Mouse (Mus musculus): ENCODE results near the gene Snx29. TPM values are rescaled to one million over a fixed set of nuclear protein-coding genes. Genes with fewer than 3 reads are reported as not detected.

The Snx29 gene
- polyA plus RNA-seq, 1 experiment from 2014 or later = 10.0 TPM

GRCm38 (mm10) chr16:11636902-11637301 is 314.2 kb downstream of the Snx29 start:
- DNase-seq (ENCODE audit: low spot score, missing footprints) (no peak), ATAC-seq (ENCODE audit: low FRiP score) (peak; percentile 50; the same call in 1 of the 2 replicates)
- Histone ChIP-seq H3K27ac (ENCODE audit: low read depth, low read length) (no peak overlapping the region), H3K4me1 (ENCODE audit: control insufficient read depth, insufficient read depth, low read length) (peaks cover 9% of the 10 kb centered on the region), H3K27me3 (ENCODE audit: control insufficient read depth, insufficient read depth, low read length) (no peaks in the 10 kb centered on the region), H3K9me3 (ENCODE audit: control insufficient read depth, low read length) (no peaks in the 10 kb centered on the region), H3K4me3 (ENCODE audit: low read depth, low read length) (no peak overlapping the region), H3K36me3 (ENCODE audit: control insufficient read depth, insufficient read depth, low read length) (no peaks in the 10 kb centered on the region), H3K4me2 (no peak overlapping the region), H3K9ac (ENCODE audit: low read length) (peak overlapping the region; percentile 34; the same call in 1 of the 2 replicates)
- 2% methylated on average over 3 of the region's 3 CpGs for WGBS

DNA sequence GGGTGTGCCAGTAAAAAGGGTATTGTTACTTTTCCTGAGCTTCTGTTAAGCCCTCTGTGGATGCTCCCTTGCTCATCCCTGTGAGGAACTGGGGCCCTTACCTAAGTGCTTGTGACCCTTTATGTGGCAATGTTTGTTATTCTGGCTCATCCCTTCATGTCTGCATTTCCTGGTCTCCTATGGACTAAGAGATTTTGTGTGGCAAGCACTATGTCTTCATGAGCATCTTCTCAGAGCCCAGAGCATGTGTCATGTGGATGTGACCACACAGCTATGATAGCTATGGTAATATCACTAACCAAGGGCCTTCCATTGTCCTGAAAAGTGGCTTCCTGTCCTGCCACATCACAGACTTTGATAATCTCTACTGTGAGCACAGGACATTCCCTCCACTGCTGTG is 315.1 kb downstream of the Snx29 start:
- Histone ChIP-seq H3K4me2 (no peak overlapping the region), H3K9ac (ENCODE audit: low read length) (no peak overlapping the region), H3K27ac (ENCODE audit: low read depth, low read length) (no peak overlapping the region), H3K9me3 (ENCODE audit: control insufficient read depth, low read length) (no peaks in the 10 kb centered on the region), H3K4me3 (ENCODE audit: low read depth, low read length) (no peak overlapping the region), H3K36me3 (ENCODE audit: control insufficient read depth, insufficient read depth, low read length) (no peaks in the 10 kb centered on the region), H3K4me1 (ENCODE audit: control insufficient read depth, insufficient read depth, low read length) (peaks cover 9% of the 10 kb centered on the region), H3K27me3 (ENCODE audit: control insufficient read depth, insufficient read depth, low read length) (no peaks in the 10 kb centered on the region)
- DNase-seq (ENCODE audit: low spot score, missing footprints) (peak; percentile 39), ATAC-seq (ENCODE audit: low FRiP score) (no peak)

GRCm38 (mm10) chr16:11638739-11639138 is 316.0 kb downstream of the Snx29 start:
- no peak overlapping the region for H3K4me3 ChIP-seq (ENCODE audit: low read depth, low read length)

GRCm38 (mm10) chr16:11639936-11640335 is 317.2 kb downstream of the Snx29 start:
- 94% methylated on average over 8 of the region's 8 CpGs for WGBS
- H3K9ac ChIP-seq (ENCODE audit: low read length) = no peak overlapping the region
- no peak overlapping the region for H3K4me3 ChIP-seq (ENCODE audit: low read depth, low read length)
- peaks cover 9% of the 10 kb centered on the region for H3K4me1 ChIP-seq (ENCODE audit: control insufficient read depth, insufficient read depth, low read length)
- ATAC-seq (ENCODE audit: low FRiP score) (no peak), DNase-seq (ENCODE audit: low spot score, missing footprints) (no peak)
- no peaks in the 10 kb centered on the region for H3K36me3 ChIP-seq (ENCODE audit: control insufficient read depth, insufficient read depth, low read length)
- no peaks in the 10 kb centered on the region for H3K27me3 ChIP-seq (ENCODE audit: control insufficient read depth, insufficient read depth, low read length)
- H3K27ac ChIP-seq (ENCODE audit: low read depth, low read length) = no peak overlapping the region
- H3K9me3 ChIP-seq (ENCODE audit: control insufficient read depth, low read length) = no peaks in the 10 kb centered on the region
- no peak overlapping the region for H3K4me2 ChIP-seq

More at GRCm38 (mm10) chr16:11638739-11639138, 316.0 kb downstream of the Snx29 start:
- Histone ChIP-seq H3K4me2 (no peak overlapping the region), H3K9me3 (ENCODE audit: control insufficient read depth, low read length) (no peaks in the 10 kb centered on the region), H3K4me1 (ENCODE audit: control insufficient read depth, insufficient read depth, low read length) (peaks cover 9% of the 10 kb centered on the region), H3K27me3 (ENCODE audit: control insufficient read depth, insufficient read depth, low read length) (no peaks in the 10 kb centered on the region), H3K27ac (ENCODE audit: low read depth, low read length) (no peak overlapping the region), H3K9ac (ENCODE audit: low read length) (no peak overlapping the region), H3K36me3 (ENCODE audit: control insufficient read depth, insufficient read depth, low read length) (no peaks in the 10 kb centered on the region)
- WGBS = 92% methylated on average over 1 of the region's 1 CpGs
- DNase-seq (ENCODE audit: low spot score, missing footprints) (peak; percentile 65), ATAC-seq (ENCODE audit: low FRiP score) (no peak)

GRCm38 (mm10) chr16:11643603-11644002 is 320.9 kb downstream of the Snx29 start:
- 68% methylated on average over 6 of the region's 6 CpGs for WGBS
- H3K36me3 ChIP-seq (ENCODE audit: control insufficient read depth, insufficient read depth, low read length) = no peaks in the 10 kb centered on the region
- no peak overlapping the region for H3K9ac ChIP-seq (ENCODE audit: low read length)
- H3K4me1 ChIP-seq (ENCODE audit: control insufficient read depth, insufficient read depth, low read length) = no peaks in the 10 kb centered on the region
- peak; percentile 72 for DNase-seq (ENCODE audit: low spot score, missing footprints)
- no peaks in the 10 kb centered on the region for H3K27me3 ChIP-seq (ENCODE audit: control insufficient read depth, insufficient read depth, low read length)
- no peak overlapping the region for H3K4me3 ChIP-seq (ENCODE audit: low read depth, low read length)
- H3K4me2 ChIP-seq = no peak overlapping the region
- no peak overlapping the region for H3K27ac ChIP-seq (ENCODE audit: low read depth, low read length)
- H3K9me3 ChIP-seq (ENCODE audit: control insufficient read depth, low read length) = no peaks in the 10 kb centered on the region
- ATAC-seq (ENCODE audit: low FRiP score) = no peak

DNA sequence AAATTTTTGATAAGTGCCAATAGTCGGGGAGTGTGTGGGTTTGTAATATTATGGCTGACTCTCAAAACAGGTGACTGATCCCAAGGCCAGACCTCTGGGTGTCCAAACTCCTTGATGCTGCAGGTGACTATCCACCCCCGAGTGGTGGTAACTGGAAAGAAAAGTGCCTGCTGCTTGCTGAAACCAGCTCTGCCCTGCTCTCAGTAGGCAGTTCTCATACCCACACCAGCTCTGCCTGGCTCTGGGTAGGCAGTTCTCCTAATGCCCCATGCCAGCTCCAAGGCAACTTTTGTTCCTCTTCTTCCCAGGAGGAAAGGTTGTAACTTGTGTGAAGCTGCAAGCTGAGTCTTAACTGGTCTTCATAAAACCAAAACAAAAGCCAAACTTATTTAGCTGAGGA is 321.7 kb downstream of the Snx29 start:
- WGBS = 90% methylated on average over 2 of the region's 2 CpGs
- H3K9me3 ChIP-seq (ENCODE audit: control insufficient read depth, low read length) = no peaks in the 10 kb centered on the region
- no peak overlapping the region for H3K9ac ChIP-seq (ENCODE audit: low read length)
- H3K27me3 ChIP-seq (ENCODE audit: control insufficient read depth, insufficient read depth, low read length) = no peaks in the 10 kb centered on the region
- no peak overlapping the region for H3K27ac ChIP-seq (ENCODE audit: low read depth, low read length)
- ATAC-seq (ENCODE audit: low FRiP score) (no peak), DNase-seq (ENCODE audit: low spot score, missing footprints) (no peak)
- H3K4me3 ChIP-seq (ENCODE audit: low read depth, low read length) = no peak overlapping the region
- no peaks in the 10 kb centered on the region for H3K4me1 ChIP-seq (ENCODE audit: control insufficient read depth, insufficient read depth, low read length)
- H3K4me2 ChIP-seq = no peak overlapping the region
- H3K36me3 ChIP-seq (ENCODE audit: control insufficient read depth, insufficient read depth, low read length) = no peaks in the 10 kb centered on the region

GRCm38 (mm10) chr16:11645668-11646067 is 323.0 kb downstream of the Snx29 start:
- 47% methylated on average over 4 of the region's 4 CpGs for WGBS
- no peak overlapping the region for H3K4me2 ChIP-seq
- H3K9me3 ChIP-seq (ENCODE audit: control insufficient read depth, low read length) = no peaks in the 10 kb centered on the region
- H3K4me1 ChIP-seq (ENCODE audit: control insufficient read depth, insufficient read depth, low read length) = no peaks in the 10 kb centered on the region
- H3K9ac ChIP-seq (ENCODE audit: low read length) = no peak overlapping the region
- no peak overlapping the region for H3K27ac ChIP-seq (ENCODE audit: low read depth, low read length)
- H3K4me3 ChIP-seq (ENCODE audit: low read depth, low read length) = no peak overlapping the region
- no peak for ATAC-seq (ENCODE audit: low FRiP score)
- DNase-seq (ENCODE audit: low spot score, missing footprints) = peak; percentile 64
- H3K27me3 ChIP-seq (ENCODE audit: control insufficient read depth, insufficient read depth, low read length) = no peaks in the 10 kb centered on the region
- H3K36me3 ChIP-seq (ENCODE audit: control insufficient read depth, insufficient read depth, low read length) = no peaks in the 10 kb centered on the region

DNA sequence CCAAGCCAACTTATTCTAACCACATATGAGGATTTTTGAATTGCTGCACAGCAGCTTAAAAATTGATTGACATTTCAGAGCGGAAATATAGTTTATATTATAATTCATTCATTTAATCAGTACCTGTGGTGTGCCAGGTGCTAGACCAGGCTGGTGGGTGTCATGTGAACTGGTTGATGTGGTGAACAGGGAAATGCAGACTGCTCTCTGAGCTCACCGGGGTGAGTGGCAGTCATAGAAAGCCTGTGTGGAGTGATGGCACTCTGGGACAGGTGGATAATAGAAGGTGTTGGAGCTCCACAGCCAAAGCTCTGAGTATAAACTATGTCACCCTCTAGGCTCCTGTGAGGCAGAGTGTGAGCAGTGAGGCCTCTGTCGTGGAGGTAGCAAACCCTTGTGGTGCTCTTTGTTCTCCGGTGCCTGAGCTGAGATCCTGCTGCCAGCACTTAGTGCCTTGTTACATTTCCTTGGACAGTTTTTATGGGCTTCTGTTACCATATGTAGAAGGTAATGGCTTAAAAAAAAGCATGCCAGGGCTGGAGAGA is 324.1 kb downstream of the Snx29 start:
- H3K4me2 ChIP-seq = no peak overlapping the region
- no peak overlapping the region for H3K27ac ChIP-seq (ENCODE audit: low read depth, low read length)
- ATAC-seq (ENCODE audit: low FRiP score) = no peak

DNA sequence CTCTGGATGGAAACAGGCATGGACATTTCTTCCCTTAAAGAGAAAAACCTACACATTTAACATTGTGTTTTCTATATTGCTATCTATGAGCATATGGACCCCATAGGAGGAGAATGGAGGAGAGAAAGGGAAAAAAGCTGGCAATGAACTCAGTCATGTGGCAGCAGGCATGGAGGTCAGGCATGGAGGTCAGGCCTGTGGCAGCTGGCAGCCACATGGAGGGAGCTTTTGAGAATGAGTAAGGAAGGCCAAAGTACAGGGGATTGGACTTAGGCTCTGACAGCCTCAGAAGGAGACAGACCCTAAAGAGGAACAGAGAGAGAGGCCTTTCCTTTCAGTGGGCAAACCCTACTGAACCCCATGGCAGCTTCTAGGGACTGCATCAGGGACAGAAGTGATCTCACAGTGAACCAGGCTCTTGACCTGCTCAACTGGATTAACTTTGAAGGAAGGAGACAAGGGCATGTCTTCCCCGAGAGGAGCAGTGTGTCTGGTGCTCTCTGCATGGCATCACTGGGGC is 325.5 kb downstream of the Snx29 start:
- DNase-seq (ENCODE audit: low spot score, missing footprints) = peak; percentile 81
- 80% methylated on average over 1 of the region's 1 CpGs for WGBS
- no peak overlapping the region for H3K4me3 ChIP-seq (ENCODE audit: low read depth, low read length)
- H3K9ac ChIP-seq (ENCODE audit: low read length) = no peak overlapping the region
- H3K4me1 ChIP-seq (ENCODE audit: control insufficient read depth, insufficient read depth, low read length) = no peaks in the 10 kb centered on the region
- H3K36me3 ChIP-seq (ENCODE audit: control insufficient read depth, insufficient read depth, low read length) = no peaks in the 10 kb centered on the region
- H3K27ac ChIP-seq (ENCODE audit: low read depth, low read length) = no peak overlapping the region
- no peak for ATAC-seq (ENCODE audit: low FRiP score)
- no peak overlapping the region for H3K4me2 ChIP-seq
- H3K9me3 ChIP-seq (ENCODE audit: control insufficient read depth, low read length) = no peaks in the 10 kb centered on the region
- H3K27me3 ChIP-seq (ENCODE audit: control insufficient read depth, insufficient read depth, low read length) = no peaks in the 10 kb centered on the region

More for the DNA sequence above, 324.1 kb downstream of the Snx29 start:
- Histone ChIP-seq H3K9ac (ENCODE audit: low read length) (no peak overlapping the region), H3K36me3 (ENCODE audit: control insufficient read depth, insufficient read depth, low read length) (no peaks in the 10 kb centered on the region), H3K4me3 (ENCODE audit: low read depth, low read length) (no peak overlapping the region), H3K4me1 (ENCODE audit: control insufficient read depth, insufficient read depth, low read length) (no peaks in the 10 kb centered on the region), H3K9me3 (ENCODE audit: control insufficient read depth, low read length) (no peaks in the 10 kb centered on the region), H3K27me3 (ENCODE audit: control insufficient read depth, insufficient read depth, low read length) (no peaks in the 10 kb centered on the region)
- WGBS = 83% methylated on average over 4 of the region's 4 CpGs
- DNase-seq (ENCODE audit: low spot score, missing footprints) = peak; percentile 57
